8 mouse cellular contexts compared by ENCODE assay signal in genomic region chr9:55391909-55392658, GRCm38 (mm10).
DNase-seq lines count a peak whose midpoint lies in the region; ATAC-seq and TF ChIP-seq lines count a peak whose summit lies in the region.

No protein-coding gene starts in this region.

- no peaks in the 10 kb centered on the region for H3K9me3 ChIP-seq in hindbrain, embryonic 15.5 days

- peak; percentile 91 for TF ChIP-seq CTCF in cerebellum, adult 2 months (IDR thresholded peaks at IDR 0.05; ENCODE audit: borderline replicate concordance, insufficient read depth, low read depth, low read length)

- H3K27me3 ChIP-seq in cerebellum, adult 2 months (ENCODE audit: control insufficient read depth, insufficient read depth, low read length): no peaks in the 10 kb centered on the region
- no peaks in the 10 kb centered on the region for H3K27me3 ChIP-seq in hindbrain, embryonic 15.5 days

- no peak overlapping the region for H3K4me3 ChIP-seq in cerebellum, adult 2 months (replicated peaks; ENCODE audit: insufficient read depth, low read depth, low read length)
- no peak overlapping the region for H3K4me3 ChIP-seq in hindbrain, embryonic 15.5 days

- ATAC-seq in hindbrain, embryonic 15.5 days (ENCODE audit: low FRiP score, low read depth): peak; percentile 72
- ATAC-seq in megakaryocyte-erythroid progenitor cell, adult 5-6 weeks (replicated peaks; ENCODE audit: low FRiP score, low TSS enrichment, poor library complexity, severe bottlenecking): peak; percentile 72

- WGBS in cerebellum, adult 2 months: 8% methylated on average over 17 of the region's 17 CpGs
- WGBS in hindbrain, embryonic 15.5 days: 30% methylated on average over 17 of the region's 17 CpGs

- peaks cover 51% of the 10 kb centered on the region for H3K4me1 ChIP-seq in cerebellum, adult 2 months (ENCODE audit: control insufficient read depth, insufficient read depth, low read length)
- H3K4me1 ChIP-seq in hindbrain, embryonic 15.5 days (replicated peaks): no peaks in the 10 kb centered on the region

- peak; percentile 54 for DNase-seq in T-cell, adult 2 months (ENCODE audit: low spot score)
- peak; percentile 98 to 99 for DNase-seq in cerebellum, adult 2 months
- peak; percentile 85 for DNase-seq in forelimb bud, embryonic 11.5 days (ENCODE audit: low read depth, low spot score)
- peak; percentile 66 for DNase-seq in left cerebral cortex, adult 11 months (ENCODE audit: low spot score)
- peak; percentile 67 to 71 for DNase-seq in right cerebral cortex, postnatal 36 days (ENCODE audit: low spot score in 2 of 2)
- DNase-seq in urinary bladder, postnatal 4 days (ENCODE audit: low spot score in 2 of 2): peak; percentile 63 to 76

- no peak overlapping the region for H3K9ac ChIP-seq in hindbrain, embryonic 15.5 days

- no peaks in the 10 kb centered on the region for H3K36me3 ChIP-seq in hindbrain, embryonic 15.5 days

- H3K4me2 ChIP-seq in hindbrain, embryonic 15.5 days: 0 out of 2 replicates have a peak overlapping the region, but pooled peaks have one; percentile 23

- peak overlapping the region; percentile 97 for H3K27ac ChIP-seq in cerebellum, adult 2 months (ENCODE audit: insufficient read depth, low read length)
- H3K27ac ChIP-seq in hindbrain, embryonic 15.5 days (replicated peaks): no peak overlapping the region

- TF ChIP-seq POLR2A in cerebellum, adult 2 months (IDR thresholded peaks at IDR 0.05; ENCODE audit: borderline replicate concordance, insufficient read depth, low read length): no peak
